Mouse (Mus musculus) kidney, adult 2 months (tissue): ENCODE results near the gene Tango6.

Experiments
- CTCF ChIP-seq: fragments of 200-500 bp; conservative IDR thresholded peaks from 2 replicates; pipeline ENCODE4 v1.5.1; 2011; ENCODE audit warnings: low read depth, mild to moderate bottlenecking, control low read depth, low read length, moderate library complexity, mixed read lengths; ENCODE audit not compliant: insufficient read depth, insufficient read length
- POLR2A ChIP-seq: fragments of 200-500 bp; IDR thresholded peaks from one replicate; pipeline ENCODE4 v1.6.1; 2011; ENCODE audit warnings: low read depth, low read length, control low read depth

DNA sequence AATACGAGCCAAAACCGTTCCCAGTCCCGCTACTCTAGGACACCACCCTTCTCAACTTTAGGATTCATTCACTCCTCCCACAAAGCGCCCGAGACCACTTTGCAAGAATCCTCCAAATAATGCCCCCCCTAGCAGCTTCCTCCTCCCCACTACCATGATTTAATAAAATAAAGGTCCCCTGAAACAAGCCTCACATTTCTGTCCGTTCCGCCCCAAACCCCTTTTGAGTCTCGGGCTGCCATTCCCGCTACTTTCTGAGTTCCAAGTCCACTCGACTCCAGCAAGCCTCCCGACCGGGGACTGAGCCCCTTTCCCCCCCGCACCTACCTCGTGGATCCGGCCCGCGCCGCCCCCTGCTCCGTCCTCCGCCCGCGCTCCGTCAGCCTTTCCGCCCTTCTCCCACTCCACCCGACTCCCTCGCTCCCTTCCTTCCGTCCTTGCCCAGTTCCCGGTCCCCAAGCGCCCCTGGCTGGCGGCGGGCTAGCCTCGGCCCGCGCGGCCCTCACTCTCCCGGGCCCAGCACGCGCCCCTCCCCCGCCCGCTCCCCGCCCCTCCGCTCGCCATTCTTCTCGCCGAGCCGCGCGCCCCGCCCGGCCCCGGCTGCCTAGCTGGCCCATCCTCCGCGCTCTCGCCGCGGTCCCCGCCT is 210.1 kb downstream of the Tango6 start:
- TF ChIP-seq CTCF, result no peak
- TF ChIP-seq POLR2A, result no peak
